Mouse (Mus musculus): ENCODE measurements around the gene Nadsyn1. TPM values are rescaled to one million over a fixed set of nuclear protein-coding genes. Genes with fewer than 3 reads are reported as not detected.
A peak's percentile ranks its signal among the peaks of the same experiment; 100 is the strongest.

Nadsyn1 gene
- polyA plus RNA-seq, 1 experiment from 2014 or later, result 7.5 TPM

DNA sequence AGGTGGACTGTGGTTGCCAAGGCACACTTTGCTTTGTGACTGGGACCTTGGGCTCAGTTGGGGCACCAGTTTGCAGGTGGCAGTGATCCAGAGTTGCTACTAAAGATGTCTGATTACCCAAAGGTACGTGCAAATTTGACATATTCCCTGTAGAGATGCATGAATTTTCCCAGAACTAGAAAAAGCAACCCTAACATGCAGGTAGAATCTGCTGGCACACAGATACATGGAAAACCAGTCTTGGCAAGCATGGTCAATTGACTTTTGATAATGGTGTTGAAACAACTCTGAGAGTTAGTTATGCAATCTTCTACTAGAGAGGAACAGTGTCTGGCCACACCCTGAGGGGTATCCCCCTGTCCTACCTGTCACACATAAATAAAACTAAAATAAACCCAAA, 71.3 kb downstream of the Nadsyn1 start:
- WGBS, result 75% methylated on average over 1 of the region's 1 CpGs
- Histone ChIP-seq H3K9me3 (replicated peaks; ENCODE audit: control insufficient read depth, low read length) (no peaks in the 10 kb centered on the region), H3K4me1 (ENCODE audit: control insufficient read depth, insufficient read depth, low read length) (no peaks in the 10 kb centered on the region), H3K9ac (replicated peaks; ENCODE audit: low read length) (no peak overlapping the region), H3K36me3 (replicated peaks; ENCODE audit: control insufficient read depth, insufficient read depth, low read depth, low read length) (no peaks in the 10 kb centered on the region), H3K27ac (replicated peaks; ENCODE audit: low read depth, low read length) (no peak overlapping the region), H3K4me2 (ENCODE audit: low read depth, low read length) (no peak overlapping the region), H3K4me3 (ENCODE audit: low read depth, low read length) (no peak overlapping the region), H3K27me3 (ENCODE audit: control insufficient read depth, insufficient read depth, low read length) (peaks cover 5% of the 10 kb centered on the region; the same call in 1 of the 2 replicates)
- DNase-seq (ENCODE audit: low spot score) (no peak), ATAC-seq (replicated peaks; ENCODE audit: insufficient number of reproducible peaks, low FRiP score, low TSS enrichment, low read depth) (no peak)

DNA sequence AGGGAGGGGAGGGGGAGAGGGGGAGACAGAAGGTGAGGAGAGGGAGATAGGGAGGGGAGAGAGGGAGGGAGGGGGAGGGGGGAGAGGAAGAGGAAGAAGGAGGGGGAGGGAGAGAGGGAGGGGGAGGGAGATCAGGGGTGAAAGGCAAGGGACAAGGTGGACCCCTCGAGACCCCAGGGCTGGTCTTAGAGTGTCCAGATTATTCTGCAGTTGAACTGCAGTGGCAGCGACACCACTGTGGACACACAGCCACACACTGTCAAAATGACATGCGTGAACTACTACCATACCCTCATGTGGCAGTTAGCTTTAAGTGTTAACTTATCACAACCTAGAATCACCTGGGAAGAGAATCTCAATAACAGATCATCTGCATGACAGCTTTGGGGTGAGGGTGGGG, 73.6 kb downstream of the Nadsyn1 start:
- WGBS, result 69% methylated on average over 3 of the region's 3 CpGs
- no peak overlapping the region for H3K4me2 ChIP-seq (ENCODE audit: low read depth, low read length)

DNA sequence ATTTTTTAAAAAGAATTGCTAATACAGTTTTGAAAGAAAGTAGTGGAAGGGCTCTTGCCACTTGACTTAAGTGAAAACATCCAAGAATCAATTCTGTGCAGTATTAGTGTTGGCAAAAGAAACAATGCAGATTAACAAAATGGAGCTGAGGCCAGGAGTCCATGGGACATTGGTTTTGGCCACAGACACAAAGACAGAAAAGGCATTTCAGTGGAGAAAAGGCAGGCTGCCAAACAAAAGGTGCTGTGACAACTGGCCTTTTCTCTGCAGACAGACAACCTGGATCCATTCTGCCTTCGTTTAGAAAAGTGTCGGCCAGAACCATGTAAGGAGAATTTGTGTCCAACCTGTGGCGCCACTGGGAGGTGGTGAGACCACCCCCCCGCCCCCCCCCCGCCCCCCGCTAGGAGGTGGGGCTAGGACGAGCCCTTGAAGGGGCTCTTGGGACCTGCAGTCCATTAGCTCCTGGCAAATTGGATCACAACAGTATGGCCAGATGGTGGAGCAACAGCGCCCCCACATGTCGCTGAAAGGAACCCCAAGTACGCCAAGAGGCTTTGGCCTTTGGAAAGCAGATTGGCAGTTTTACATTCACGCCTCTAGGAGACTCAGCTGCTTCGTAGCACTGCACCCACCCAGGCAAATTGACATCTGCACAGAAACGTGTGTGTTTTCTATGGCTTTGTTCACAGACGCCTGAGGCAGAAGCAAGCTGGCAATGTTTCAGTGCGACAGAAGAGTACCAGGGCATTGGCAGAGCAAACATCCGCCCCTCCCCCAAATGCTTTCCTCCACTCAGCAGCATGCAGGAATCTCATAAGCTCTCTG, 74.4 kb downstream of the Nadsyn1 start:
- Histone ChIP-seq H3K4me1 (ENCODE audit: control insufficient read depth, insufficient read depth, low read length) (no peaks in the 10 kb centered on the region), H3K9me3 (replicated peaks; ENCODE audit: control insufficient read depth, low read length) (no peaks in the 10 kb centered on the region), H3K27me3 (ENCODE audit: control insufficient read depth, insufficient read depth, low read length) (no peaks in the 10 kb centered on the region), H3K27ac (replicated peaks; ENCODE audit: low read depth, low read length) (no peak overlapping the region), H3K36me3 (replicated peaks; ENCODE audit: control insufficient read depth, insufficient read depth, low read depth, low read length) (no peaks in the 10 kb centered on the region), H3K4me3 (ENCODE audit: low read depth, low read length) (no peak overlapping the region), H3K4me2 (ENCODE audit: low read depth, low read length) (peak overlapping the region; percentile 32; the same call in 1 of the 2 replicates), H3K9ac (replicated peaks; ENCODE audit: low read length) (peak overlapping the region; percentile 30; the same call in 1 of the 2 replicates)
- ATAC-seq (replicated peaks; ENCODE audit: insufficient number of reproducible peaks, low FRiP score, low TSS enrichment, low read depth) (peak; percentile 76), DNase-seq (ENCODE audit: low spot score) (peak; percentile 92)
- WGBS, result 3% methylated on average over 16 of the region's 16 CpGs

More for the DNA sequence above, 73.6 kb downstream of the Nadsyn1 start:
- no peak overlapping the region for H3K27ac ChIP-seq (replicated peaks; ENCODE audit: low read depth, low read length)
- H3K4me1 ChIP-seq (ENCODE audit: control insufficient read depth, insufficient read depth, low read length), result no peaks in the 10 kb centered on the region
- H3K36me3 ChIP-seq (replicated peaks; ENCODE audit: control insufficient read depth, insufficient read depth, low read depth, low read length), result no peaks in the 10 kb centered on the region
- no peak overlapping the region for H3K9ac ChIP-seq (replicated peaks; ENCODE audit: low read length)
- H3K9me3 ChIP-seq (replicated peaks; ENCODE audit: control insufficient read depth, low read length), result no peaks in the 10 kb centered on the region
- no peaks in the 10 kb centered on the region for H3K27me3 ChIP-seq (ENCODE audit: control insufficient read depth, insufficient read depth, low read length)
- DNase-seq (ENCODE audit: low spot score), result no peak
- H3K4me3 ChIP-seq (ENCODE audit: low read depth, low read length), result no peak overlapping the region
- ATAC-seq (replicated peaks; ENCODE audit: insufficient number of reproducible peaks, low FRiP score, low TSS enrichment, low read depth), result no peak; the same call in 1 of the 2 replicates

Small RNA genes within 50 kb of the gene (microRNA-seq; reads per million reads assigned to microRNA genes)
- gene Gm22064 (ENCODE audit: borderline number of aligned reads), result not detected

Other genes with a start within 250 kb of the Nadsyn1 start
- 55.9 and 56.7 TPM in 2 replicates for gene Cars, start 222.8 kb downstream of the Nadsyn1 start, polyA plus RNA-seq (2014; fragmentation: Nextera tagmentation; extraction: Ambion mirVana)
- 0.07 and 0.08 TPM in 2 replicates for gene Tnfrsf26, start 194.1 kb downstream of the Nadsyn1 start, polyA plus RNA-seq (2014; fragmentation: Nextera tagmentation; extraction: Ambion mirVana)
- gene Tnfrsf22, start 173.2 kb downstream of the Nadsyn1 start, polyA plus RNA-seq (2014; fragmentation: Nextera tagmentation; extraction: Ambion mirVana), result 8.3 and 11.5 TPM in 2 replicates
- 0.43 and 0.59 TPM in 2 replicates for gene Tnfrsf23, start 137.0 kb downstream of the Nadsyn1 start, polyA plus RNA-seq (2014; fragmentation: Nextera tagmentation; extraction: Ambion mirVana)
- gene Osbpl5, start 65.9 kb downstream of the Nadsyn1 start, polyA plus RNA-seq (2014; fragmentation: Nextera tagmentation; extraction: Ambion mirVana), result 11.9 and 13.9 TPM in 2 replicates
- not detected in 2 replicates for gene Mrgprg, start 55.9 kb downstream of the Nadsyn1 start, polyA plus RNA-seq (2014; fragmentation: Nextera tagmentation; extraction: Ambion mirVana)
- gene Mrgpre, start 38.3 kb downstream of the Nadsyn1 start, polyA plus RNA-seq (2014; fragmentation: Nextera tagmentation; extraction: Ambion mirVana), result 1.4 and 1.7 TPM in 2 replicates
- 56.4 and 66.4 TPM in 2 replicates for gene Dhcr7, start 296 bp upstream of the Nadsyn1 start, polyA plus RNA-seq (2014; fragmentation: Nextera tagmentation; extraction: Ambion mirVana)
- not detected in 2 replicates for gene Gm498, start 44.0 kb upstream of the Nadsyn1 start, polyA plus RNA-seq (2014; fragmentation: Nextera tagmentation; extraction: Ambion mirVana)
- gene Shank2, start 179.1 kb upstream of the Nadsyn1 start, polyA plus RNA-seq (2014; fragmentation: Nextera tagmentation; extraction: Ambion mirVana), result 0.98 and 1.3 TPM in 2 replicates

Measured in embryonic facial prominence, embryonic 11.5 days (tissue).